ENCODE assay signal across 10 mouse cellular contexts in genomic region chr4:18649153-18649552, GRCm38 (mm10).
DNase-seq lines count a peak whose midpoint lies in the region; ATAC-seq and TF ChIP-seq lines count a peak whose summit lies in the region.
"Had no signal": no experiment of that assay in that cellular context is flagged by ENCODE, and none has a peak within 500 bp of the region (broad histone marks: within the 10 kb centered on the region; RNA-seq: fewer than 3 reads in every experiment).

No protein-coding gene starts in this region.

- no peak overlapping the region for H3K9ac ChIP-seq in forebrain, embryonic 13.5 days
- no peak overlapping the region for H3K9ac ChIP-seq in forebrain, embryonic 11.5 days (ENCODE audit: low read length)

- H3K4me3 ChIP-seq in forebrain, embryonic 13.5 days: no peak overlapping the region
- H3K4me3 ChIP-seq in forebrain, embryonic 11.5 days (ENCODE audit: low read depth, low read length): no peak overlapping the region

- no peak for TF ChIP-seq POLR2A in brain, embryonic 14.5 days (IDR thresholded peaks at IDR 0.05; ENCODE audit: borderline replicate concordance, extremely low read depth, insufficient read depth, insufficient read length, poor library complexity, severe bottlenecking)

- DNase-seq in forebrain, embryonic 11.5 days (ENCODE audit: low spot score): no peak
- DNase-seq in kidney, postnatal 4 days: peak; percentile 48 to 50
- DNase-seq in kidney, adult 18-20 months: no peak
- peak; percentile 59 for DNase-seq in brain, embryonic 14.5 days (ENCODE audit: low read depth)
- peak; percentile 36 to 56 for DNase-seq in right cerebral cortex, postnatal 10 days (ENCODE audit: low spot score in 2 of 2)
- DNase-seq in gastrocnemius, adult 8-10 months (ENCODE audit: low spot score in 2 of 2): no peak
- DNase-seq: lung, postnatal 10 days; thymus, postnatal 14 days had no signal

- H3K27me3 ChIP-seq in forebrain, embryonic 13.5 days: no peaks in the 10 kb centered on the region
- H3K27me3 ChIP-seq in forebrain, embryonic 11.5 days (ENCODE audit: control insufficient read depth, insufficient read depth, low read length): no peaks in the 10 kb centered on the region

- H3K4me1 ChIP-seq in forebrain, embryonic 13.5 days: no peaks in the 10 kb centered on the region
- H3K4me1 ChIP-seq in forebrain, embryonic 11.5 days (replicated peaks; ENCODE audit: control insufficient read depth, insufficient read depth, low read length): no peaks in the 10 kb centered on the region

- H3K9me3 ChIP-seq in forebrain, embryonic 13.5 days (replicated peaks): no peaks in the 10 kb centered on the region
- no peaks in the 10 kb centered on the region for H3K9me3 ChIP-seq in forebrain, embryonic 11.5 days (ENCODE audit: control insufficient read depth, low read length)

- no peak overlapping the region for H3K4me2 ChIP-seq in forebrain, embryonic 13.5 days
- H3K4me2 ChIP-seq in forebrain, embryonic 11.5 days (ENCODE audit: low read depth, low read length, severe bottlenecking): no peak overlapping the region

- no peak for TF ChIP-seq CTCF in brain, embryonic 14.5 days (IDR thresholded peaks at IDR 0.05; ENCODE audit: borderline replicate concordance, extremely low read depth, insufficient read depth, insufficient read length)

- peak; percentile 55; the same call in 1 of the 2 replicates for ATAC-seq in forebrain, embryonic 13.5 days
- ATAC-seq in forebrain, embryonic 11.5 days (replicated peaks; ENCODE audit: low FRiP score): no peak
- no peak for ATAC-seq in monocyte, adult 5-6 weeks (replicated peaks; ENCODE audit: insufficient number of reproducible peaks, low FRiP score, low TSS enrichment, poor library complexity, severe bottlenecking)

- WGBS in forebrain, embryonic 13.5 days: 35% methylated on average over 1 of the region's 1 CpGs
- WGBS in forebrain, embryonic 11.5 days: 50% methylated on average over 1 of the region's 1 CpGs

- no peak overlapping the region for H3K27ac ChIP-seq in forebrain, embryonic 13.5 days
- no peak overlapping the region for H3K27ac ChIP-seq in forebrain, embryonic 11.5 days (ENCODE audit: low read depth, low read length)

- H3K36me3 ChIP-seq in forebrain, embryonic 13.5 days (ENCODE audit: poor library complexity, severe bottlenecking): no peaks in the 10 kb centered on the region
- no peaks in the 10 kb centered on the region for H3K36me3 ChIP-seq in forebrain, embryonic 11.5 days (ENCODE audit: control insufficient read depth, insufficient read depth, low read length)

Comparison
In these comparisons a context has a peak if more than half of its experiments do, and no peak if none do; other contexts are left out.
1. DNase-seq: peak in kidney, postnatal 4 days (2 of 2), brain, embryonic 14.5 days (single experiment) and right cerebral cortex, postnatal 10 days (2 of 2); none in forebrain, embryonic 11.5 days (single experiment), kidney, adult 18-20 months (single experiment) and gastrocnemius, adult 8-10 months (0 of 2).